Mouse (Mus musculus) cerebral cortex, adult 2 months (tissue): ENCODE results near the gene Wars2.

Source experiments
- WGBS: fragments of 180-500 bp; shearing (Covaris S2); methylation state at CpG from one replicate; pipeline ENCODE4 v1.1.7; 2018; 5-methylcytosine and 5-hydroxymethylcytosine counted together

The Wars2 gene

GRCm38 (mm10) chr3:99266752-99267303 lies 126.0 kb downstream of the Wars2 start:
- WGBS = 38% methylated on average over 10 of the region's 10 CpGs

GRCm38 (mm10) chr3:99277973-99278580 lies 137.2 kb downstream of the Wars2 start:
- WGBS = 56% methylated on average over 12 of the region's 12 CpGs

DNA sequence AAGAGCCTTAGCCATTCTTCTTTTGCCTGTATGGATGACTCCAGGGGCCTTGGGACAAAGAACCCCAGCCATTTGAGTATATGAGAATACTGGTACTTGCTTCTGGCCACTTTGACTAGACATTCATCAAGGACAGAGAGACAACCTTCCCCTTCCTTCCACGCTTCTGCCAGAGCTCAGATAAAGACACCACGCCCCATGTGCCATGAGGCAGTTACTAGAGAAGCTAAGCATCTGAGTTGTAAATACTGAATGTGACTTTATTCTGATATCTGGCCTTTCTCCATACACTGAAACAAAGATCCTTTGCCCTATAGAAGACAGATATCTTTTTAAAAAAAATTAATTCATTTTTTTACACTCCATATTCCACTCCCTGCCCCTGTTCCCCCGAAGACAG lies 138.8 kb downstream of the Wars2 start:
- WGBS = 85% methylated on average over 3 of the region's 3 CpGs

GRCm38 (mm10) chr3:99281453-99281852 lies 140.6 kb downstream of the Wars2 start:
- WGBS = 68% methylated on average over 4 of the region's 4 CpGs

GRCm38 (mm10) chr3:99288302-99288701 lies 147.4 kb downstream of the Wars2 start:
- 69% methylated on average over 2 of the region's 2 CpGs for WGBS
